22 mouse cellular contexts compared by ENCODE assay signal in genomic region chr3:153935878-153936277, GRCm38 (mm10). TPM values are rescaled to one million over a fixed set of nuclear protein-coding genes. Genes with fewer than 3 reads are reported as not detected.
DNase-seq lines count a peak whose midpoint lies in the region; ATAC-seq lines count a peak whose summit lies in the region.
"Had no signal": no experiment of that assay in that cellular context is flagged by ENCODE, and none has a peak within 500 bp of the region (broad histone marks: within the 10 kb centered on the region; RNA-seq: fewer than 3 reads in every experiment).

No protein-coding gene starts in this region.

- H3K4me3 ChIP-seq in heart, embryonic 12.5 days, result no peak overlapping the region
- H3K4me3 ChIP-seq in intestine, embryonic 15.5 days (replicated peaks), result no peak overlapping the region
- H3K4me3 ChIP-seq: embryonic facial prominence, embryonic 10.5 days; erythroblast, embryonic 14.5 days; kidney, embryonic 15.5 days; layer of hippocampus, adult 2 months; left cerebral cortex, adult 2 months; limb, embryonic 13.5 days; midbrain, embryonic 12.5 days; myocyte had no signal

- peaks cover 75% of the 10 kb centered on the region for H3K36me3 ChIP-seq in heart, embryonic 12.5 days
- H3K36me3 ChIP-seq in intestine, embryonic 15.5 days, result peaks cover 11% of the 10 kb centered on the region; the same call in 1 of the 2 replicates

- ATAC-seq in heart, embryonic 12.5 days (ENCODE audit: insufficient number of reproducible peaks, low FRiP score), result peak; percentile 65
- 0 out of 2 replicates have a peak, but pooled peaks have one; percentile 24 for ATAC-seq in intestine, embryonic 15.5 days
- ATAC-seq in cerebellum, adult (ENCODE audit: insufficient number of reproducible peaks, low FRiP score, low TSS enrichment), result no peak
- ATAC-seq: hindbrain, postnatal 0 days; liver, postnatal 0 days had no signal

- H3K27me3 ChIP-seq in heart, embryonic 12.5 days (replicated peaks), result no peaks in the 10 kb centered on the region
- no peaks in the 10 kb centered on the region for H3K27me3 ChIP-seq in intestine, embryonic 15.5 days (replicated peaks)
- H3K27me3 ChIP-seq: kidney, embryonic 15.5 days; limb, embryonic 13.5 days; midbrain, embryonic 12.5 days had no signal

- H3K27ac ChIP-seq in heart, embryonic 12.5 days (ENCODE audit: poor library complexity, severe bottlenecking), result peak overlapping the region; percentile 98
- no peak overlapping the region for H3K27ac ChIP-seq in intestine, embryonic 15.5 days
- H3K27ac ChIP-seq: embryonic facial prominence, embryonic 10.5 days; hindbrain, postnatal 0 days; kidney, embryonic 15.5 days; layer of hippocampus, adult 2 months; left cerebral cortex, adult 2 months; limb, embryonic 13.5 days; midbrain, embryonic 12.5 days had no signal

- intact Hi-C loops in left cerebral cortex, postnatal 10 days (cut with DNase I), result no loop called here

- peak overlapping the region; percentile 27; the same call in 1 of the 2 replicates for H3K9ac ChIP-seq in heart, embryonic 12.5 days
- H3K9ac ChIP-seq in intestine, embryonic 15.5 days, result no peak overlapping the region
- H3K9ac ChIP-seq: kidney, embryonic 15.5 days; limb, embryonic 13.5 days; liver, postnatal 0 days; midbrain, embryonic 12.5 days had no signal

- H3K4me1 ChIP-seq in heart, embryonic 12.5 days (replicated peaks), result peaks cover 23% of the 10 kb centered on the region
- no peaks in the 10 kb centered on the region; the same call in 1 of the 2 replicates for H3K4me1 ChIP-seq in intestine, embryonic 15.5 days (replicated peaks)
- H3K4me1 ChIP-seq: embryonic facial prominence, embryonic 10.5 days; limb, embryonic 13.5 days; midbrain, embryonic 12.5 days had no signal

- 40% methylated on average over 9 of the region's 9 CpGs for WGBS in heart, embryonic 12.5 days
- WGBS in intestine, embryonic 15.5 days, result 77% methylated on average over 9 of the region's 9 CpGs

- H3K9me3 ChIP-seq in heart, embryonic 12.5 days (replicated peaks), result no peaks in the 10 kb centered on the region
- no peaks in the 10 kb centered on the region for H3K9me3 ChIP-seq in intestine, embryonic 15.5 days
- H3K9me3 ChIP-seq: embryonic facial prominence, embryonic 10.5 days; kidney, embryonic 15.5 days; limb, embryonic 13.5 days; midbrain, embryonic 12.5 days had no signal

- DNase-seq in retina, adult 2 months (ENCODE audit: low read depth, low spot score), result peak; percentile 69
- no peak for DNase-seq in retina, embryonic 14.5 days (ENCODE audit: low spot score)
- DNase-seq in gastrocnemius, postnatal 10 days, result no peak
- DNase-seq in left cerebral cortex, postnatal 10 days (ENCODE audit: extremely low spot score in 1 of 2, low spot score in 2 of 2), result no peak
- DNase-seq: adrenal gland, postnatal 36 days; cerebellum, postnatal 25 days; liver, postnatal 0 days; lung, postnatal 4 days had no signal

- peak overlapping the region; percentile 18; the same call in 1 of the 2 replicates for H3K4me2 ChIP-seq in heart, embryonic 12.5 days
- H3K4me2 ChIP-seq in intestine, embryonic 15.5 days (replicated peaks), result no peak overlapping the region
- H3K4me2 ChIP-seq: kidney, embryonic 15.5 days; limb, embryonic 13.5 days; midbrain, embryonic 12.5 days had no signal

RNA-seq across cellular contexts. Expression of gene Acadm, which starts 8.6 kb away (rescaled TPM):
- polyA plus RNA-seq in heart, embryonic 12.5 days (2016; fragmentation: Nextera tagmentation; extraction: Ambion mirVana), result 181 and 188 TPM in 2 replicates
- 112 and 118 TPM in 2 replicates for polyA plus RNA-seq in intestine, embryonic 15.5 days (2015; fragmentation: Nextera tagmentation; extraction: Ambion mirVana)
- total RNA-seq in gastrocnemius, postnatal 10 days (2021), result 100 to 1,000 TPM; 248 to 275 TPM
- total RNA-seq in left cerebral cortex, postnatal 10 days (2021), result 10 to 100 TPM; 36.0 to 37.9 TPM

RNA-seq across cellular contexts. Expression of gene Rabggtb, which starts 23.1 kb away (rescaled TPM):
- polyA plus RNA-seq in heart, embryonic 12.5 days (2016; fragmentation: Nextera tagmentation; extraction: Ambion mirVana), result 51.5 and 52.6 TPM in 2 replicates
- polyA plus RNA-seq in intestine, embryonic 15.5 days (2015; fragmentation: Nextera tagmentation; extraction: Ambion mirVana), result 55.8 and 58.0 TPM in 2 replicates
- 10 to 100 TPM; 67.0 to 72.3 TPM for total RNA-seq in gastrocnemius, postnatal 10 days (2021)
- 10 to 100 TPM; 67.9 to 68.7 TPM for total RNA-seq in left cerebral cortex, postnatal 10 days (2021)

RNA-seq across cellular contexts. Expression of gene Msh4, which starts 29.9 kb away (rescaled TPM):
- polyA plus RNA-seq in heart, embryonic 12.5 days (2016; fragmentation: Nextera tagmentation; extraction: Ambion mirVana), result 0.05 TPM in 1 of 2 replicates, not detected in the other
- polyA plus RNA-seq in intestine, embryonic 15.5 days (2015; fragmentation: Nextera tagmentation; extraction: Ambion mirVana), result 0.04 and 0.08 TPM in 2 replicates
- under 1 TPM; 0.16 to 0.25 TPM for total RNA-seq in gastrocnemius, postnatal 10 days (2021)
- total RNA-seq in left cerebral cortex, postnatal 10 days (2021), result under 1 TPM; 0.28 to 0.32 TPM
- polyA plus RNA-seq: erythroblast, embryonic 14.5 days; liver, postnatal 0 days had no signal

RNA-seq across cellular contexts. Expression of gene Slc44a5, which starts 37.4 kb away (rescaled TPM):
- polyA plus RNA-seq in heart, embryonic 12.5 days (2016; fragmentation: Nextera tagmentation; extraction: Ambion mirVana), result 1.7 and 2.0 TPM in 2 replicates
- 0.68 and 0.97 TPM in 2 replicates for polyA plus RNA-seq in intestine, embryonic 15.5 days (2015; fragmentation: Nextera tagmentation; extraction: Ambion mirVana)
- total RNA-seq in gastrocnemius, postnatal 10 days (2021), result 1 to 10 TPM in 1 of 2 experiments, under 1 TPM in 1; 0.78 to 1.4 TPM
- 10 to 100 TPM; 14.7 to 17.4 TPM for total RNA-seq in left cerebral cortex, postnatal 10 days (2021)
- total RNA-seq: MEL; neutrophil, adult 5-6 weeks had no signal
- polyA plus RNA-seq: erythroblast, embryonic 14.5 days; myocyte had no signal

Comparison
In these comparisons a context has a peak if more than half of its experiments do, and no peak if none do; other contexts are left out.
1. RNA of gene Acadm, which starts 8.6 kb away (total RNA-seq): 248 to 275 TPM in gastrocnemius, postnatal 10 days; 36.0 to 37.9 TPM in left cerebral cortex, postnatal 10 days; every median in the first group is over 4 times any median in the second.